Mouse (Mus musculus): ENCODE measurements at regions not wholly inside any gene's neighbourhood (a gene's known extent, or its start where the extent isn't known, plus 50 kb on each side); places are given as distances from the start of the nearest gene placed in this dataset.
"Not testable (repeated sequence)": the region's sequence is repeated elsewhere in the genome, so short reads cannot be mapped to it uniquely, and the experiment has no call there.

DNA sequence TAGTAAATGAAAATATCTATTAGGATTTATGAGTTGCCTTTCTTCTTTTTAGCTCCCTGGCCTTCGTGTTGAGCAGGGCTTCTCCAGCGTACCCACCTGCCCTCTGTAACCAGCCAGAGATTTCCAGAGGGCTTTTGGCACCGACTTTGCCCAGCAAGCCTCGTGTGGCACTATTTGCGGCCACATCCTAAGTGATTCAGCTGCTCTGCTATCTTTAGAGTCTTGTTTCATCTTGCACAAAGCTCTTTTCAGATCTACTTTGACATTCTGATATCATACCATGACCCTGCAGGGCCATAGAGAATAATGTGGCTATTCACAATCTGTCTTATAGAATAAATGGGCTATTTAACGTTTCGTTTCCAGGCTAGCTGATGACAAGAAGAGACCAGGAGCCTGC is 115.4 kb upstream of the Ddhd1 start:
- no peak overlapping the region for H3K4me3 ChIP-seq (ENCODE audit: inconsistent target)
- H3K79me2 ChIP-seq (ENCODE audit: inconsistent target): no peaks in the 10 kb centered on the region
- 71% methylated on average over 7 of the region's 7 CpGs for WGBS (ENCODE audit: missing documents)
- no peak overlapping the region for H3K27ac ChIP-seq
- no peaks in the 10 kb centered on the region for H3K36me3 ChIP-seq (ENCODE audit: inconsistent target)

DNA sequence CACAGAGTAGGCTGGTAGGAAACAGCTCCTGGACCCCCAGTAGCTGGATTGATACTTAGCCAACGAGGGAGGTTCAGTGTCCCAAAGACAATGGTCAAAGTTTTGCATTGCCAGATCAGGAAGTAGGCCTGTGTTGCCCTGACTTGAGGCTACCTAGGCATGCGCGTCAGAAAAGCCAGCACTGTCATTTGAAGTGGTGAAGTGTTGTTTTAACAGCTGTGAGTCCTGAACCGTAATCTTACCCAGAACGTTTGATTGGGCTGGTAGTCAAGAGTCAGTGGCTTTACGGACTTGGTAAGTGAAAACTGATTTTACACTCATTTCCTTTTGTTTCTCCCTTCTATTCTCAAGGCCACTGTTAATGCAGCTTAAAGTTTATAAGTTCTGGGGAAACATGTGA is 123.9 kb upstream of the Ddhd1 start:
- WGBS (ENCODE audit: missing documents): 84% methylated on average over 6 of the region's 6 CpGs
- Histone ChIP-seq H3K79me2 (ENCODE audit: inconsistent target) (no peaks in the 10 kb centered on the region), H3K4me3 (ENCODE audit: inconsistent target) (no peak overlapping the region), H3K27ac (no peak overlapping the region), H3K36me3 (ENCODE audit: inconsistent target) (no peaks in the 10 kb centered on the region)

DNA sequence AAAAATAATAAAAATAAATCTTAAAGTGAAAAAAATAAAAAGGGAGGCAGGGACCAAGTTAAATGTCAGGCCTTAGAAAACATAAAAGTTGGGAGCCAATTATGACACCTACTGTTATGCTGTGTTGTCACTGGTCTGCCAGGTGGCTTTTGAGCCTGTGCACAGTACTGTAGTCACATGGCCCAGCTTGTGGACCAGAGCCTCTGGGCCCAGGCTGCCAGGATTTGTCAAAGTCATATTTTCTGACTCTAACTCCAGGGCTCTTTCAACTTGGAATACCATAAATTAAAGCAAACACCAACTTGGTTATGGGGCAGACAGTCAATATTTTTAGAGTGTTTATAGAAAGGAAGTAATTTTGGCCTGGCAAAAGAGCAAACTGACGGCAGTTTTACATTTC is 137.0 kb upstream of the Ddhd1 start:
- no peak overlapping the region for H3K27ac ChIP-seq
- WGBS (ENCODE audit: missing documents): 88% methylated on average over 1 of the region's 1 CpGs
- no peaks in the 10 kb centered on the region for H3K36me3 ChIP-seq (ENCODE audit: inconsistent target)
- no peaks in the 10 kb centered on the region for H3K79me2 ChIP-seq (ENCODE audit: inconsistent target)
- H3K4me3 ChIP-seq (ENCODE audit: inconsistent target): no peak overlapping the region

DNA sequence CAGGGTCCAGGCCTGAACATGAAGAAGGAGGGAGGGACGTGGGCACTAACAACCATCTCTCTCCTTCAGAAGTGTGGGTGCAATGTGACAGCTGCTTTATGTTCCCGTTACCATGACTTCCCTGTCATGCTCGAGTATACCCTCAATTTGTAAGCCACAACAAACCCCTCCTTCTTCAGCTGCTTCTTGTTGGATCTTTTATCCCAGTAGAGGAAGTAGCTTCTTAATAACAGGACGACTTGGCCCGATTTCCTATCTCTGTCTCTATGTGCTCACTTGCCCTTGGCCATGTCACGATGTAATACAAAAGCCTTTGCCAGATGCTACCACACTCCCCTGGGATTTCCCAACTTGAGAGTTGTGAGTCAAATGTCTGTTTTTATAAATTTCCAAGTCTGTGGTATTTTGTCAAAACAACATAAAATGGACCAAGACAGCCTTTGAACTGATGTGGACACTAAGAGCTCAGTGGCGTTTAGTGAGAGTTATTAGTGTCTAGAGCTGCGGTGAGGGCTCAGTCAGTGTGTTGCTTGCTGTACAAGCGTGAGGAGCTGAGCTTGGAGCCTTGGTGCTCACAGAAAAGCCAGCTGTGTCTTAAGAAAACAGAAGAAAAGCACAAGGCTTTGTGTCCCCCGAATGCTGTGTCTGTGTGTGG is 138.8 kb upstream of the Ddhd1 start:
- H3K36me3 ChIP-seq (ENCODE audit: inconsistent target): no peaks in the 10 kb centered on the region
- 82% methylated on average over 8 of the region's 10 CpGs for WGBS (ENCODE audit: missing documents)
- H3K79me2 ChIP-seq (ENCODE audit: inconsistent target): no peaks in the 10 kb centered on the region
- no peak overlapping the region for H3K4me3 ChIP-seq (ENCODE audit: inconsistent target)
- no peak overlapping the region for H3K27ac ChIP-seq

DNA sequence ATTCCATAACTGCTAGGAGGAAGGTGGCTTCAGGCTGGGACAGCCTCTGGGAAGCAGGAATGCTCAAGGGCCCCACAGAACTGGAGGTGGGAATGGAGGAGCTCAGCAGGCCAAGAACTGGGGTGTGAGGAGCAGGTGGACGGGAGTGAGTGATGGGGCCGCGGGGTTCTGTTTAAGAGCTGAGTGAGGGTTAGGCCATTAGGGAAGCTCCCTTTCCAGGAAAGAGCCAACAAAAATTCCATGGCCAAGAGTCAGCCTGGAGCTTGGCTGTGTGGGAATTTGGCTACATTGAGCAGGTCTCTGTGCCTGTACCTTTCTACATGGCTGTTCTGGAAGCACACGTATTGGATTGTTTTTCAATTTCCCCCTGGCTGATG is 139.4 kb upstream of the Ddhd1 start:
- no peak overlapping the region for H3K4me3 ChIP-seq (ENCODE audit: inconsistent target)
- H3K36me3 ChIP-seq (ENCODE audit: inconsistent target): no peaks in the 10 kb centered on the region
- no peaks in the 10 kb centered on the region for H3K79me2 ChIP-seq (ENCODE audit: inconsistent target)
- 95% methylated on average over 4 of the region's 4 CpGs for WGBS (ENCODE audit: missing documents)
- no peak overlapping the region for H3K27ac ChIP-seq

DNA sequence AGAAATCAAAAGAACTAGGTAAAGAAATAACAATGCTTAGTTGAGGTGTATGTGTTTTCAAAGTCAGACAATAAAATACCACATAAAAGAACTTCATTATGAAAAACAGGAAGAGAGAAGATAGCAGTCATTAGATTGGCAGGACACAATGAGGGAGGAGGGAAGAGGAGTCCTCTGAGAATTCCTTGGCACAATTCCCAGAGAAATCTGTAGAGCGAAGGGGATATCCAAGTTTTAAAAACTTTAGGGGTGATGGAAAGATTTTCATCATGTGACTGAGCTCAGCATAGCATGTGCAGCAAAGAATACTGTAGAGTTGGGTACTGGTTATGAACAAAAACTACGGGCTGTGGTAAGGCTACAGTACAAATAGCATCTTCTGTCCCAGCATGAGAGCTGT is 141.3 kb upstream of the Ddhd1 start:
- 89% methylated on average over 2 of the region's 2 CpGs for WGBS (ENCODE audit: missing documents)
- no peak overlapping the region for H3K4me3 ChIP-seq (ENCODE audit: inconsistent target)

DNA sequence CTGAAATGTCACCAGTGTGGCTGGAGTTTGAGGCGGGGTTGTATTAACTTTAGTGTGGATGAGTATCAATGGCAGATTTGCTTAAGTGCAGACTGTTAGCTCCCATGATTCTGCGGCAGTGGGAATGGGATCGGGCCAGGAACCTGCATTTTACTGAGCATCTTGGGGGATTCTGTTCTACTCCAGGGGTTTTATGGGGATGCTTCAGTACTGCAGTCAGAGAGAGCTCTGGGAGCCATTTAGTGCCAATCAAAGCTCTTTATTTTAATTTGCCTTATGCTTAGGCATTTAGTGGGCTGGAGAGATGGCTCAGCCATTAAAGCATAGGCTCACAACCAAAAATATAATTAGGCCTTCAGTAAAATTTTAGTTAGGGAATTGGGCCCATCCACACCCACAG is 148.0 kb upstream of the Ddhd1 start:
- Histone ChIP-seq H3K4me3 (ENCODE audit: inconsistent target) (no peak overlapping the region), H3K79me2 (ENCODE audit: inconsistent target) (no peaks in the 10 kb centered on the region), H3K36me3 (ENCODE audit: inconsistent target) (no peaks in the 10 kb centered on the region), H3K27ac (no peak overlapping the region)
- WGBS (ENCODE audit: missing documents): 93% methylated on average over 3 of the region's 3 CpGs

More for the DNA sequence above, 141.3 kb upstream of the Ddhd1 start:
- H3K27ac ChIP-seq: no peak overlapping the region
- H3K79me2 ChIP-seq (ENCODE audit: inconsistent target): no peaks in the 10 kb centered on the region
- H3K36me3 ChIP-seq (ENCODE audit: inconsistent target): no peaks in the 10 kb centered on the region

DNA sequence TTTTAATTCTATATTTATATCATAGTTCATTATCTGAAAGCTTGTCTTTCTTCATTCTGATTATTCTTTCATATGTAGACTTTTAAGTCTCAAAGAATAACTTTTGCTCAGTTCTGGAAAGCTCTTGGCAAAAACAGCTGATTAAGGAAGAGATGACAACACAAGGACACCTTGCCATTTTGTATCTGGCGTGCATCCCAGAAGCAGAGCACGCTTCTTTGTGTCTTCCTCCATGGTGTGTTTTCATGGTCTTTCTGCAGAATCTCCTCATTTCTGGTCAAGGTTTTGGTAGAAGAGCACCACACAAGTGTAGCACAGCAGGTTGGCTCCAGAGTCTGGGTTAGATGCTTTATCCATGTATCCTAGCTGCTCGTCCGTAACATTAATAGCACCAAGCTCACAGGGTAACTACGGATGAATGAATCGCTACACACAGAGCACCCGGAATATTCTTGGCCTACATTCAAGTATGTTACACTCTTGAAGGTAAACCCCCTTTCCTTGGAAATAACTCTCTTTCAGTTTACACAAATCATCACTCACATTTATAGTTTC is 148.9 kb upstream of the Ddhd1 start:
- Histone ChIP-seq H3K4me3 (ENCODE audit: inconsistent target) (no peak overlapping the region), H3K27ac (no peak overlapping the region), H3K36me3 (ENCODE audit: inconsistent target) (no peaks in the 10 kb centered on the region), H3K79me2 (ENCODE audit: inconsistent target) (no peaks in the 10 kb centered on the region)
- WGBS (ENCODE audit: missing documents): 89% methylated on average over 7 of the region's 7 CpGs

DNA sequence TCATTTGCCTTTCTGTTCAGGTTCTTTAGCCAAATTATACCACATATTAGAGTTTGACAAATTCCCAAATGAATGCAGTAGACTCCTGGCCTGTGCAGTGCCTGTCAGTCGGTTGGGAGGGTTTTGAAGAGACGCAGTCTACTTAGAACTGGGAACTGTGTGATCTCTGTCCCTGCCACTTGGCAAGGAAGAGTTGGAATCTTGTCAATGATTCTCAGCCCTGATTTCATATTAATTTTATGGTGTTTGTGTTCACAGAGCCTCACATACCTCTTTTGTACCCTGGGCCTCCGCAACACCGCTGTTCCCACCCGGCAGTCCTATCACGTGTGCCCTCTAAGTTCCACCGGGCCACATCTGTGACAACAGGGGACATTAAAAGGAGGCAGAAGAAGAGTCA is 149.8 kb upstream of the Ddhd1 start:
- Histone ChIP-seq H3K27ac (no peak overlapping the region), H3K4me3 (ENCODE audit: inconsistent target) (no peak overlapping the region), H3K79me2 (ENCODE audit: inconsistent target) (no peaks in the 10 kb centered on the region), H3K36me3 (ENCODE audit: inconsistent target) (no peaks in the 10 kb centered on the region)
- WGBS (ENCODE audit: missing documents): 89% methylated on average over 7 of the region's 7 CpGs

DNA sequence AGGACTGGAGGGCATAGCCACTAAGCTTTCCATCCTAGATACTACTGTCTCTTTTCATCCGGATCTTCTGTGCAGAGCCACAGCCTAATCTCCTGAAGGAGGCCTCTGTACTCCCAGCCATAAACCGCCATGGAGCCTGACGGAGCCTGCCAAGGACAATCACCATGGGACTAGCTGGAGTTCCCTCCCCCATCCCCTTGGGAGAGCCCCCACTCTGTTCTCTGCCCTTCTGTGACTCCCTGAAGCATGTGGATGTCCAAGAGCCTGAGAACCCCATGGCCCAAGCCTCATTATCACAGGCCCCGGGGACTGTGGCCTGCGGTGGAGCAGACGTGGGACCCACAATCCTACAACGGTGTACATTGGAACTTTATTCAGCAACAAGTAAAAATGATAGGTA is 151.5 kb upstream of the Ddhd1 start:
- Histone ChIP-seq H3K79me2 (ENCODE audit: inconsistent target) (no peaks in the 10 kb centered on the region), H3K27ac (no peak overlapping the region), H3K4me3 (ENCODE audit: inconsistent target) (no peak overlapping the region), H3K36me3 (ENCODE audit: inconsistent target) (no peaks in the 10 kb centered on the region)
- WGBS (ENCODE audit: missing documents): 96% methylated on average over 7 of the region's 7 CpGs

DNA sequence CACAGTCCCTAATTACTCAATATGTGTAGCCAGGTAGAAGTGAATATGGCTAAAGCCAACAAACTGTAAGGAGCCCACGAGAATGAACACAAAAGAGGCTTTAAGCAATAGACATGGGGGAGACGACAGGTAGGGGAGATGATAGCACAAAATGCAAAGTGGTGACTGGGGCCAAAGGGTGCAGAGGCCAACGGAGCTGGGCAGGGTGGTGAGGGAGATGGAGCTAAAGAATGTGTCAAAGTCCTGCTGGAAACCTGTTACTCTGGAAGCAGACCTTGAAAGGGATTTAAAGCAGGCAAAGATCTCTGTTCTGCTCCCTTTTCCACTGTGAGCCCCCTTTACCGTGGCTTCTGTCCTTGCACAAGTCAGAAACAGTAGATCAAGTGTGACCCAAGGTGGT is 152.2 kb upstream of the Ddhd1 start:
- H3K36me3 ChIP-seq (ENCODE audit: inconsistent target): no peaks in the 10 kb centered on the region
- no peak overlapping the region for H3K27ac ChIP-seq
- WGBS (ENCODE audit: missing documents): 78% methylated on average over 4 of the region's 4 CpGs
- H3K79me2 ChIP-seq (ENCODE audit: inconsistent target): no peaks in the 10 kb centered on the region
- no peak overlapping the region for H3K4me3 ChIP-seq (ENCODE audit: inconsistent target)

DNA sequence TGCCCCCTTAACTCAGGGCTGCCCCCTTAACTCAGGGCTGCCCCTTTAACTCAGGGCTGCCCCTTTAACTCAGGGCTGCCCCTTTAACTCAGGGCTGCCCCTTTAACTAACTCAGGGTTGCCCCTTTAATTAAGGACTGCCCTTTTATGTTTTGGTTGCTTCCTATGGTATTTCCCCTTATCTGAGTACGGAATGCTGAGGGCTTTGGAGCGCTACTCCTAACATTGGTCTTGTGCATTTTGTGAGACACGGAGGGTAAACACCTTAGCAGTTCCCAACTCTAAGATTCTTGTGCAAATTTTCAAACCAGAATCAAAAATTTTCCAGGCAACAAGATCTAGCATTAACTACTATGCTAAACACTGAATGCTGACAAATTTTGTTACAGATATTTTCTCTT is 152.7 kb upstream of the Ddhd1 start:
- H3K27ac ChIP-seq: no peak overlapping the region
- WGBS (ENCODE audit: missing documents): 78% methylated on average over 3 of the region's 3 CpGs

DNA sequence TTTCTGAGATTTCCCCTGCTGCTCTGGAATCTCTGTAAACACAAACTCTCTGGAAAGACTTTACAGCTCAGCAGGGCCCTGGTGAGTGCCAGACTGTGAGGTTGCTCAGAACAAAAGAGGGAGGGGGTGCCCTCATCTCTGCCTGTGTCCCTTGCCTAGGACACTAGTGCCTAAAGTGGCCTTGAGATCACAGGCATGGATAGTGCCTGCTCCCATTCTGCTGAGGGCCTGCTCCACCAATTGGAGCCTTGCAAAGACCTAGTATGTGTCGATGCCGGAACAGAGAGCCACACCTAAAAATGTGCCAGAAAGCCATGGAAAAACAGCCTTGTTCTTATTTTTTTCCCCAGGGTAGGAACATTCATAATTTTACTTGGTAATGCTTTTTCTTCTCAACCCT is 157.7 kb upstream of the Ddhd1 start:
- H3K79me2 ChIP-seq (ENCODE audit: inconsistent target): no peaks in the 10 kb centered on the region
- no peaks in the 10 kb centered on the region for H3K36me3 ChIP-seq (ENCODE audit: inconsistent target)
- 94% methylated on average over 2 of the region's 2 CpGs for WGBS (ENCODE audit: missing documents)

More for the DNA sequence above, 152.7 kb upstream of the Ddhd1 start:
- no peaks in the 10 kb centered on the region for H3K36me3 ChIP-seq (ENCODE audit: inconsistent target)
- H3K79me2 ChIP-seq (ENCODE audit: inconsistent target): no peaks in the 10 kb centered on the region
- H3K4me3 ChIP-seq (ENCODE audit: inconsistent target): no peak overlapping the region

DNA sequence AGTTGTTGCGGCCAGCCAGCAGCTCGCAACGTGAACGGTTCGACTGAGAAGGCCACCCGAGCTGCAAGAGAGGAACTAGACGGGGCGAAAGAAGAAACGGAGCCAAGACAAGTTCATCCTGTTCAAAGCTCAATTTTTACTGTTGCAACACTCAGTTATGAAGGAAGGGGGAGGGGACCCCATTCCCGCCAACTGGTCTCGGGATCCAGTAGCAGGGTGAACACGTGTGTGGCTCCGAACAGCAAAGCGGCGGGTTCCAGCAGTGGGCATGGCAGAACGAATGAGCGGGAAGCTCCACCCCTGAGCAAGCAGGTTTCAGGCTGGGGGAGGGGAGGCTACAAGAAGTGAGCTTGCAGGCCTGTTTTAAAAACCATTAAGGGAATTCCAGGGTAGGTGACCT is 158.7 kb upstream of the Ddhd1 start:
- H3K79me2 ChIP-seq (ENCODE audit: inconsistent target); H3K4me3 ChIP-seq (ENCODE audit: inconsistent target); H3K27ac ChIP-seq; H3K36me3 ChIP-seq (ENCODE audit: inconsistent target): not testable (repeated sequence)
- over 99% methylated on average over 14 of the region's 17 CpGs for WGBS (ENCODE audit: missing documents)

More for the DNA sequence above, 157.7 kb upstream of the Ddhd1 start:
- H3K4me3 ChIP-seq (ENCODE audit: inconsistent target): no peak overlapping the region
- H3K27ac ChIP-seq: no peak overlapping the region

DNA sequence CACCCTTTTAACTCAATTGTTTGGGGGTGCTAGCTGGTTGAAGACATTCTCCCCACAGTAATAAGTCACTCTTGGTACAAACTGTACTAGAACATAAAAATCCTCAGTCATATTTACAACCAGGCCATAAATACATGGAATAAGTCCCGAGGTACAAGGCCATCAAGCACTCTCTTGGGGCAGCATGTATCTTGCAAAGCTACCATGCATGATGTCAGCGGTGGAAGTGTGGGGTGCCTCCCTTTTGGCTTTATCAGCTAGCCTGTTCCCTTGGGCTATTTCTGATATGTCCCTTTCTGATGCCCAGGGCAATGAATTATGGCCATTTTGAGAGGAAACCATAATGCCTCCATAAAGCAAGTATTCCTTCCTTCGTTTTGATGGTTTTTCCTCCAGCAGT is 159.8 kb upstream of the Ddhd1 start:
- Histone ChIP-seq H3K27ac (no peak overlapping the region), H3K36me3 (ENCODE audit: inconsistent target) (no peaks in the 10 kb centered on the region), H3K4me3 (ENCODE audit: inconsistent target) (no peak overlapping the region), H3K79me2 (ENCODE audit: inconsistent target) (no peaks in the 10 kb centered on the region)
- 75% methylated on average over 3 of the region's 3 CpGs for WGBS (ENCODE audit: missing documents)

DNA sequence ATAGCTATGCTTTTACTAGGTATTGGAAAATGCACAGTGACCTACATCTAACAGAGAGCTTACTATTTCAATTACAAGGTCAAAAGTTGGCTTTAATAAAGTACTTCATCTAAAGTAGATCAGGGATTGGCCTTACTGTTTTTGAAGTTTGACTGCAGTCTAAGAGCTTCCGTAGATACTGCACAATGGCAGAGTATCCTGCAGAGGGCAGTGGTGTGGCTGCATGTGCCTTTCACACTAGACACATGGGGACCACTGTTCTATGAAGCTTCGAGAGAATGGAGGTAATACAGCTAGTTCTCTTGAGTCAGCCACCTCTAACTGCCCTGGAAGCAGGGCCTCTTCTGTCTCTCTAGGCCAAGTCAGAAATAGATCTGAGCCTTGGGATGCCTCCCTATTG is 166.7 kb upstream of the Ddhd1 start:
- Histone ChIP-seq H3K27ac (no peak overlapping the region), H3K36me3 (ENCODE audit: inconsistent target) (no peaks in the 10 kb centered on the region), H3K79me2 (ENCODE audit: inconsistent target) (no peaks in the 10 kb centered on the region), H3K4me3 (ENCODE audit: inconsistent target) (no peak overlapping the region)
- 74% methylated on average over 2 of the region's 2 CpGs for WGBS (ENCODE audit: missing documents)
